Mouse (Mus musculus): ENCODE results near the gene Pex5.

GRCm38 (mm10) chr6:124453756-124454155 lies 38.9 kb upstream of the Pex5 start:
- TF ChIP-seq CTCF (IDR thresholded peaks at IDR 0.05; ENCODE audit: extremely low read depth, insufficient read depth, low read length) (no peak), POLR2A (IDR thresholded peaks at IDR 0.05; ENCODE audit: extremely low read depth, insufficient read depth, low read length) (no peak)

All from cortical plate, adult 2 months (tissue).